Mouse (Mus musculus): ENCODE results near the gene Psmf1. TPM values are rescaled to one million over a fixed set of nuclear protein-coding genes. Genes with fewer than 3 reads are reported as not detected.

Gene Psmf1
- polyA plus RNA-seq (2014; fragmentation: Nextera tagmentation; extraction: Ambion mirVana): 41.3 and 42.1 TPM in 2 replicates

DNA sequence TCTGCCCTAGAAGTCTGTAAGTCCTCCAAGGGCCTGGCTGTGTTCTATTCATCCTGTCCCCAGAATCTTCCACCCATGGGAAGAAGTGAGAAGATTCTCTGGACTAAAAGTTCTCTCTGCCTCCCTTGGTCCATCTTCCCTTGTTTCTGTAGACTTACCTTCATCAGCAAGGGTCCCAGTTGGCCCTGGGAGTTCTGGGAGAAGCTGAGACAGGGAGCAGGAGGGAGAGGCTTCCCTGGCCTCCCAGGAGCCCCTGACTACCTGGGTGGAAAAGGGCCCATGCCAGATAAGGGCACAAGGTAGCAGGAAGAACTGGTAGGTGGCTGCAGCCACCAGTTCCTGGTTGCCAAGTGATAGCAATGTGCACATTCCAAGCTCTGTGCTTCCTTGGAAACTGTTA is at the start of gene Psmf1:
Gene Psmf1, minus strand, starts transcription at position 342 of the 400 bp plus-strand sequence.
- no peak for ATAC-seq (ENCODE audit: insufficient read depth)
- TF ChIP-seq CTCF (IDR thresholded peaks at IDR 0.05; ENCODE audit: low read depth): no peak

DNA sequence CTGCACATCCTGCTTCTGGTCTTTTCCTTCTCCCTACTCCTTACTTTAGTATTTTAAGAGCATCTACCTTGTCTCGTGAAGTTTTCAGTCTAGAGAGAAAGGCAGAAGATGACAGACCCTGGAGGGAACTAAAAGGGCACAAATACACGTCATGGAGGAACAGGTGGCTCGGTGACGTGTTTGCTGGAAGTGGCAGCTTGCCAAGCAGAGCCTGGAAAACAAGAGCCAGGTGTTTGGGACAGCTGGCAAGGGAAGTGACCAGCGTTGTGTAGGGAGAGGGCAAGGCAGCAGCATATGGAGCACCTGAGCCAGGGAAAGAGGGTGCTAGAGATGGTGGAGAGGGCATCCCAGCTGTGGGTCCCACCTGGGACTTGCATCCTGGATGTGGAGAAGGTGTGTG is 47.2 kb upstream of the Psmf1 start:
- 32% methylated on average over 5 of the region's 5 CpGs for WGBS
- Histone ChIP-seq H3K4me2 (no peak overlapping the region), H3K9me3 (ENCODE audit: low read depth, low read length) (no peaks in the 10 kb centered on the region), H3K4me1 (ENCODE audit: insufficient read depth) (no peaks in the 10 kb centered on the region), H3K36me3 (ENCODE audit: insufficient read depth) (no peaks in the 10 kb centered on the region), H3K27ac (ENCODE audit: low read depth) (no peak overlapping the region), H3K9ac (no peak overlapping the region), H3K4me3 (ENCODE audit: low read depth, low read length) (no peak overlapping the region), H3K27me3 (ENCODE audit: insufficient read depth, low read length) (no peaks in the 10 kb centered on the region)
- no peak for DNase-seq
- no peak for TF ChIP-seq CTCF (IDR thresholded peaks at IDR 0.05; ENCODE audit: low read depth)
- ATAC-seq (ENCODE audit: insufficient read depth): no peak

More for the DNA sequence above, at the start of gene Psmf1:
- no peak within 1 kb of the TSS for H3K4me2 ChIP-seq
- no peak for DNase-seq
- no peak within 1 kb of the TSS for H3K27ac ChIP-seq (ENCODE audit: low read depth)
- H3K27me3 ChIP-seq (ENCODE audit: insufficient read depth, low read length): no peaks in the 10 kb centered on the region
- no peaks in the 10 kb centered on the region for H3K9me3 ChIP-seq (ENCODE audit: low read depth, low read length)
- no peak within 1 kb of the TSS for H3K9ac ChIP-seq
- H3K36me3 ChIP-seq (ENCODE audit: insufficient read depth): no peaks in the 10 kb centered on the region
- H3K4me1 ChIP-seq (ENCODE audit: insufficient read depth): peaks cover 4% of the 10 kb centered on the region; the same call in 1 of the 2 replicates
- no peak within 1 kb of the TSS for H3K4me3 ChIP-seq (ENCODE audit: low read depth, low read length)

DNA sequence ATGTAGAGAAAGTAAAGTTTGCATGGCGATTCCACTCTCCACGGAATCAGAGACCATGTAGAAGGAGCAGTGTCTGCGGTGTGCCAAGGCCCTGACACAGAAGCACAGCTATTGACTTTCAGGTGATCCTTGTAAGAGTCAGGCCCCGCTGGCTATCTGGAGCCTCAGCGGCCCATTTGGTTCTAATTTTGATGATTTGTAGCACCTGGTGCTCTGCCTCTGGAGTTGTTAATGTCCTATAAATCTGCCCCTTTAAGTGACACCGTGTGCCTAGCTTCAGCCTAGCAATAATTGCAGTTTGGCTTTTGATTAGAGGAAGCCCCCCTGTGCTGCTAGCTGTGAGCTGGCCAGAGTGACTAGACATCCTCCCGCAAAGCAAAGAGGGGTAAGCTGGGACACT is 46.2 kb upstream of the Psmf1 start:
- Histone ChIP-seq H3K9ac (no peak overlapping the region), H3K9me3 (ENCODE audit: low read depth, low read length) (no peaks in the 10 kb centered on the region), H3K27ac (ENCODE audit: low read depth) (no peak overlapping the region), H3K4me2 (no peak overlapping the region), H3K27me3 (ENCODE audit: insufficient read depth, low read length) (no peaks in the 10 kb centered on the region), H3K4me1 (ENCODE audit: insufficient read depth) (no peaks in the 10 kb centered on the region), H3K4me3 (ENCODE audit: low read depth, low read length) (no peak overlapping the region), H3K36me3 (ENCODE audit: insufficient read depth) (no peaks in the 10 kb centered on the region)
- no peak for TF ChIP-seq CTCF (IDR thresholded peaks at IDR 0.05; ENCODE audit: low read depth)
- DNase-seq (no peak), ATAC-seq (ENCODE audit: insufficient read depth) (no peak)
- 51% methylated on average over 7 of the region's 7 CpGs for WGBS

DNA sequence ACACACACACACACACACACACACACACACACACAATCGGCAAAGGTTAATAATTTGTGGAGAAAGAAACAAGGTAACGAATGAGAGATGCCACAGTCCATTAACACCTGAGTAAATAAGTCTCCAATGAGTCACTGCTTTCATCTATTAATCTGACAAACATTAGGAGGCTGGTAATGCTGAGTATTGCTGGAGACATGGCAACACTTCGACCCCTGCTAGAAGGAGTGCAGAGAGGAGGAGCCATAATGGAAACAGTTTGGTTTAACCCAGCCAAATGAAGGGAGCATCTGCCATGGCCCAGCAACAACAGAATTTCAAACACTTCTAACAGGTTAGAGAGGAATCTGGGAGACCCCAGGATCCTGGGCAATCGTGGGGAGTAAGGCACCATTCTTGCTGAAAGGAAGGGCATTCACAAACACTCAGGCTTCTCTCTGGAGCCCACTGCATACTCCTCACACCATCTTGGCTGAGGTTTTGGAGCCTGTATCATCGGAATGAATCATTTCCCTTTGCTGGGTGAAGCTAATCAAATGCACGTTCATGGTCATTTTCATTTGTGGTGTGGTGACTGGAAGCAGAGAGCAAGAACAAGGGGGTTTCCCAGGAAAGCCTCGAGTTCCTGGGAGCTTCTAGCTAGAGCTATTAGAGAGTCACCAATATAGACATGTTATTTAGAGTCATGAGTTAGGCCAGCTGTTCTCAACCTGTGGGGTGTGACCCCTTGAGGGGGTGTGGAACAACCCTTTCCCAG is 44.4 kb upstream of the Psmf1 start:
- H3K4me1 ChIP-seq (ENCODE audit: insufficient read depth): no peaks in the 10 kb centered on the region
- no peaks in the 10 kb centered on the region for H3K27me3 ChIP-seq (ENCODE audit: insufficient read depth, low read length)
- no peak for DNase-seq
- WGBS: 65% methylated on average over 7 of the region's 7 CpGs
- H3K4me2 ChIP-seq: no peak overlapping the region
- no peaks in the 10 kb centered on the region for H3K36me3 ChIP-seq (ENCODE audit: insufficient read depth)
- no peaks in the 10 kb centered on the region for H3K9me3 ChIP-seq (ENCODE audit: low read depth, low read length)
- H3K27ac ChIP-seq (ENCODE audit: low read depth): no peak overlapping the region
- ATAC-seq (ENCODE audit: insufficient read depth): no peak
- H3K9ac ChIP-seq: no peak overlapping the region
- no peak for TF ChIP-seq CTCF (IDR thresholded peaks at IDR 0.05; ENCODE audit: low read depth)
- no peak overlapping the region for H3K4me3 ChIP-seq (ENCODE audit: low read depth, low read length)

DNA sequence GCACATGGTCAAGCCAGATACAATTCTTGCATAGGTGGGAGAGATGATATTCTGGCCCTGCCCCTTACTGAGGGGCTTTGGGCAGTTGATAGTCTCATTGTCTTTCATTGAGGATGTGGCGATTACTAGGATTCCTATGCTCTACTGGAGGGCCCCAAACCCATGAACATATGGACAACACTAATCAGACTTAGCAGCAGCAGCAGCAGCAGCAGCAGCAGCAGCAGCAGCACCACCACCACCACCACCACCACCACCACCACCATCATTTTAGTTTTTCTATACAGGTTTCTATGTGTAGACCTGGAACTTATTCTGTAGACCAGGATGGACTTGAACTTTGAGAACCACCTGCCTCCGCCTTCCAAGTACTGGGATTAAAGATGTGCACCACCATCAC is 39.5 kb upstream of the Psmf1 start:
- H3K9ac ChIP-seq: no peak overlapping the region
- H3K27ac ChIP-seq (ENCODE audit: low read depth): no peak overlapping the region
- H3K36me3 ChIP-seq (ENCODE audit: insufficient read depth): no peaks in the 10 kb centered on the region
- H3K4me1 ChIP-seq (ENCODE audit: insufficient read depth): no peaks in the 10 kb centered on the region
- no peak for TF ChIP-seq CTCF (IDR thresholded peaks at IDR 0.05; ENCODE audit: low read depth)
- H3K4me2 ChIP-seq: no peak overlapping the region
- no peak for DNase-seq
- no peak overlapping the region for H3K4me3 ChIP-seq (ENCODE audit: low read depth, low read length)
- no peaks in the 10 kb centered on the region for H3K27me3 ChIP-seq (ENCODE audit: insufficient read depth, low read length)
- H3K9me3 ChIP-seq (ENCODE audit: low read depth, low read length): no peaks in the 10 kb centered on the region
- no peak for ATAC-seq (ENCODE audit: insufficient read depth)
- 85% methylated on average over 2 of the region's 2 CpGs for WGBS

DNA sequence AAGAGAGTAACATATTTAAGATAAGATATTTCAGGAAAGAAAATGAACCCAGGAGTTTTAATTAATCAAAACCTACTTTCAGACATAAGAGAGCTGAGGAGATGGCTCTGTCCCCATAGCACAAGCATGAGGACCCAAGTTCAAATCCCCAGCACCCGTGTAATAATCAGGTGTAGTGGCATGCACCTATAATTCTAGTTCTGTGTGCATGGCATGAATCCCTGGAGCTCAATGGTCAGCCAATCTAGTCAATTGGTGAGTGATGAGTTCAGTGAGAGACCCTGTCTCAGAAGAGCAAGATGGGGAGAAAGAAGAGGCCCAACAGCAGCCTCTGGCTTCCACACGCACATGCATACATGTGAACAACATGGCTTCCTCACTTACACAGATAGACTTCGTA is 33.4 kb upstream of the Psmf1 start:
- Histone ChIP-seq H3K4me1 (ENCODE audit: insufficient read depth) (no peaks in the 10 kb centered on the region), H3K9ac (no peak overlapping the region), H3K4me2 (no peak overlapping the region), H3K36me3 (ENCODE audit: insufficient read depth) (no peaks in the 10 kb centered on the region), H3K9me3 (ENCODE audit: low read depth, low read length) (no peaks in the 10 kb centered on the region), H3K27ac (ENCODE audit: low read depth) (no peak overlapping the region), H3K4me3 (ENCODE audit: low read depth, low read length) (no peak overlapping the region), H3K27me3 (ENCODE audit: insufficient read depth, low read length) (no peaks in the 10 kb centered on the region)
- no peak for ATAC-seq (ENCODE audit: insufficient read depth)
- 88% methylated on average over 3 of the region's 3 CpGs for WGBS
- no peak for TF ChIP-seq CTCF (IDR thresholded peaks at IDR 0.05; ENCODE audit: low read depth)
- DNase-seq: no peak

DNA sequence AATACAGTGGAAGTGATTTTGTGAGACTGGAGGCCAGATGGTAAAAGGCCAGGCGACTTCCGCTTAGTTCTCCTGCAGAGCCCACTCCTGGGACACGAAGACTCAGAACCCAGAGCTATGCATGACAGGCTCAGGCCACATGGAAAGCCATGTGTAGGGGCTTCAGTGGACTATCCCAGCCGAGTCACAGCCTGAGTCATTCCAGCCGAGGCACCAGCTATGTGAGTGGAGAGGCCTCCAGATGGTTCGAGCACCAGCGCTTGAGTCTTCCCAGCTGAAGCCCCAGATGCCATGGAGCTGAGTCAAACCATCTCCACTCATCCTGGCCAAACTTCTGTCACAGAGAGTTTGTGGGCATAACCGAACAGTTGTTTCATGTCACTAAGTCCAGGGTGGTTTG is 29.5 kb upstream of the Psmf1 start:
- Histone ChIP-seq H3K4me1 (ENCODE audit: insufficient read depth) (no peaks in the 10 kb centered on the region), H3K27me3 (ENCODE audit: insufficient read depth, low read length) (no peaks in the 10 kb centered on the region), H3K36me3 (ENCODE audit: insufficient read depth) (no peaks in the 10 kb centered on the region), H3K9ac (no peak overlapping the region), H3K9me3 (ENCODE audit: low read depth, low read length) (no peaks in the 10 kb centered on the region), H3K4me3 (ENCODE audit: low read depth, low read length) (no peak overlapping the region), H3K4me2 (no peak overlapping the region), H3K27ac (ENCODE audit: low read depth) (no peak overlapping the region)
- 73% methylated on average over 8 of the region's 8 CpGs for WGBS
- no peak for TF ChIP-seq CTCF (IDR thresholded peaks at IDR 0.05; ENCODE audit: low read depth)
- ATAC-seq (ENCODE audit: insufficient read depth) (no peak), DNase-seq (peak; percentile 25)

Measured in lung, embryonic 14.5 days (tissue).